Mouse (Mus musculus): ENCODE data around the gene Emb. TPM values are rescaled to one million over a fixed set of nuclear protein-coding genes. Genes with fewer than 3 reads are reported as not detected.

The Emb gene
- total RNA-seq, 2 experiments from 2014 or later, result 26.6 to 33.5 TPM

DNA sequence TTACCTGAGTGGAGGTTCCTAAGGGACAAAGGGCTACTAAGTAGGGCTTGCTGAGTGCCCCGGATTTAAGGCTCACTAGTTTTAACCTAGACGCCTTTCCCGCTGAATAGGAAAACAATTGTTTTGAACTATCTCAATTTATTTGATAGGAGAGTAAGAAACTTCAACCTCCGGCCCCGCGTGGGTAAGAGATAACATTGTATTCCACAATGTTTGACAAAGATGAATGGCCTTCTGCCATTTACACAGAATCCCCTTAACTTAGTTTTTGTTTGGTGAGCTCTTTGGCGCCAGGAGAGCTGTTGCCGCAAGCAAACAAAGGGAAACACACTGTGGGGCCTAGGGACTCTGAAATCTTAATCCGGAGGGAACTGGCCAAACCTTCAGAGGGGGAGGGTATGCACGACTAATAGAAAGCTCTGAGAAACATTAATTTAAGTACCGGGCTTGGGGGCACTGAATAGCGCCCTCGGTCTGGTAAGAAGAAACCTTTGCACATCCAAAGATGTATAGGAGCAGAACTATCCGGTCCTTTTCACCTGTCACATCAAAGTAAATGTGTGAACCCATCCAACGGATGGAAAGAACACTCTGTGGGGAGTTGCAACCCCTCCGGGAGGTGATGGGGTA, 11.7 kb downstream of the Emb start:
- no peak for DNase-seq (ENCODE audit: low spot score in 2 of 2)

DNA sequence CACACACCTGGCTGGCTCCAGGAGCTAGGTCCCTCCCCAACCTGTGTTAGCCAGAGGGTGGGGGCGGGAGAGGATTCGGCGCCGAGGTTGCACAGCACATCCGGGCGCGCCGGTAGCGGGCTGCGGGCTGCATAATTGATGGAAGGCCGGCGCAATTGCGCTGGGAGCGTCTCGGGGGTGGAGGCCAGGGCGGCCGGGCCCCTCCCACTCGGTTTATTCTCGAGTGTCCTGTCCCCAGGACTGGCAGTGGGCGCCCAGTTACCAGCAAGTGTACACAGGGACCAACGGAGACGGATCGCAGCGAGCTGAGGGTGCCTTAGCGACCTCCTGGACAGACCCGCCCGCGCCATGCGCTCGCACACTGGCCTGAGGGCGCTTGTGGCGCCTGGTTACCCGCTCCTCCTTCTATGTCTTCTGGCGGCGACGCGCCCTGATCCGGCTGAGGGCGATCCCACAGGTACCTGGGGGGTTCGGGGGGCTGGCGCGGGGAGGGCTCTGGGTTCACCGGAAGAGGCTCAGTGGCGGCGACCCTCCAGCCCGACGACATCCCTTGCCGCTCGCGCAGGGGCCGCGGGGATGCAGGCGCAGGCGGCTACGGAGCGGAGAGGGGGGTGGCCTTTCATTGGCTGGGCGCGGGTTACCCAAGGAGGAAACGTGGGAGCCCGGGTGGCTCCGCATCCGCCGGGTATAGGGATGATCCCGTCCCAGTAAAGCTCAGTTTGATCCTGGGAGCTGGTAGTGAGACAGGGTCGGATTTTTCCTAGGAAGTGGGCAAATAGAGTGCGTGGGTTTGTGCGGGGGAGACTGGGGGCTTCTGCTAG, 12.4 kb downstream of the Emb start, which contains the start of gene Gm17509:
Gm17509 (minus strand) TSS at position 575 of the 821 bp plus-strand sequence.
- DNase-seq (ENCODE audit: low spot score in 2 of 2), result peak; percentile 56 to 59

DNA sequence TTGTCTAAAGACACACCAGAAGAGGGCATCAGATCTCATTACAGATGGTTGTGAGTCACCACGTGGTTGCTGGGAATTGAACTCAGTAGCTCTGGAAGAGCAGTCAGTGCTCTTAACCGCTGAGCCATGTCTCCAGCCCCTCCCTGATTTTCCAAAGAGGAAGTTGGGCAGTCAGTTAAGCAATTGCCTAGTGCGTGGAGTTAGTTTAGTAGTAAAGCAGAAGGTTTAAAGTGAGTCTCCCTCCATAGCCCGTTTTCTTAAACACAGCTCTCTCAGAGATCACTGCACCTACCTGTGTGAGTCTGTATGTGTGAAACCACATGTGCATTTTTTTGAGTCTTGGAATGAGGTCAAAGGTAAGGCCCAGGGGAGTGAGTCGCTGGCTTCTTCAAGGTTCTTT, 14.8 kb downstream of the Emb start:
- DNase-seq (ENCODE audit: low spot score in 2 of 2), result no peak

DNA sequence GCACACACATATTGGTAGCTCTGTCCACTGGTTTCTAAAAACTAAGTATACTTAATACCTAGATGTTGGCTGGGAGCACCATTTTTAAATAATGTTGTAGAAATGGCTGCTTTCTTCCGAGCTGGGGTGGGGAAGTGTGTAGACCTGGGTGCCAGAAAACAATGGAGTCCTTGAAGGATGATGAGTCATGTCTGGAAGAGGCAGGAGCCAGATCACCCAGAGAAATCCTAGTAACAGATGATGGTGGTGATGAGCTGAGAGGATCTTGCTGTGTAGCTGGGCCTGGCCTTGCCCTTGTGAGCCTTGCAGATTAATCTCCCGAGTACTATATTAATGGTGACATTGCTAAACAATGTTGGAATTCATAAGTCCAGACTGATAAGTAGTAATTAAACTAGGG, 16.6 kb downstream of the Emb start:
- DNase-seq (ENCODE audit: low spot score in 2 of 2), result no peak

DNA sequence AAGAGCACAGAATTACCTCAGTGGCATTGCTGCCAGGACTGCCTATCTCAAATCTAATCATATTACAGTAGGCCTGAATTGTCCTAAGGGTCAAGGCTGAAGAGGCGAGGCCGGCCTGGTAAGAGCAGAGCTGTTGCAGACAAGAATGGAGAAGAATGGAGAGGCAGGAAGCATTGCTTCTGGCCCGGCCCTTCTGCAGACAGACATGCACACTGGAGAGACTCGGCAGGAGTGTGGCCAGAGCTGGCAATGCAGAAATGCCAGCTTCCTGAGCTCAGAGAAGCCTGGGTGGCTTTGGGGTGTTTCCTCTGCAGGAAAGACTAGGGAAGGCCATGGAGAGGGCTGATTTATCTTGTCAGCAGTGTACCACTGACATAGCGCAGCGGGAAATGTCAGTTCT, 17.2 kb downstream of the Emb start:
- no peak for DNase-seq (ENCODE audit: low spot score in 2 of 2)

DNA sequence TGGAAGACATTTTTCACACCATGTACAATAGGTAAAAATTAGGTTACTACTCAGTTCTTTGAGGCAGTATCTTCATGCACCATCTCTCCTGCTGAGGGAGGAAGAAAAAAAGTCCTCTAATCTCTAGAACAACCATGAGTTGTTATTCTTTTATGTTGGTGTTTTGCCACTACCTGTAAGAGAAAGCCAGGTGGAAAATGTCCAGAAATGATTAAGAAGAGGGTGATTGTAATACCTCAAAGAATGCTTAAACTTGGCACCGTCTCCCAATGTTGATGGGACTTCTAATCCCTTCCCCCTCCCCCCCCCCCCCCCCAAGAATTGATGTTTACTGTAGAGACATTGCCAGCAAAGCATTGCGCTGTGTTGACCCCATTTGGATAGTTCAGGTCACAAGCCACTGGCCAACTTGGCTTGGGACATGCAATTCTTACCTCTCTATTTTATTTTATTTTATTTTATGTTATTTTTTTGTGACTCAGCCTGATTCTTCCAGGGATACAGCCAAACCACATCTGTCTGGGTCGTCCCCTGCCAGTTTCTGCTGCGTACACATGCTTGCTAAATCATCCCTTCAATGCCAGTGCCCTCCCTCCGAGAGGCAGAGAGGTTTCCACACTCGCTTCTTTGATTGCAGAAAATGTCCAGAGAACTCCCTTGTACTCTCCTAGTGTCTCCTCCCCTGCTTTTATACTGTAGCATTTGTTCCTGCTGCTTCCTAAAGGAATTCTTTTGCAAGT, 22.2 kb downstream of the Emb start:
- no peak for DNase-seq (ENCODE audit: low spot score in 2 of 2)

DNA sequence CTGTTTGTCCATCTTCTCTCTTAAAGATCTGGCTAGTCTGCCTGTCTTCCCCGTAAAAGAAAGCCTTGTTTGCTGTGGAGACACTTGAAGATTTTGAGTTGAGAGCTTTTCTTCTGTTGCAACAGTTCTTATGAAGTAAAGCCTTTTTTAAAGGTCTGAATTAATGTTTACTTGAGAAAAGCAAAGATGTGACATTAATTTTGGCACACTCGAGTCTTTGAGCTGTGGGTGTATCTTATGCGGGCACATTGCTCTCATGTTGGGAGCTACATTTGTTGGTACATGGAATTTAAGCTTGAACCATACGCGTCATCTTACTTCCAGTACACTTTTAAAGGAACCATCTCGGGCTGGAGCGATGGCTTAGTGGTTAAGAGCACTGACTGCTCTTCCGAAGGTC, 25.5 kb downstream of the Emb start:
- DNase-seq (ENCODE audit: low spot score in 2 of 2), result no peak

DNA sequence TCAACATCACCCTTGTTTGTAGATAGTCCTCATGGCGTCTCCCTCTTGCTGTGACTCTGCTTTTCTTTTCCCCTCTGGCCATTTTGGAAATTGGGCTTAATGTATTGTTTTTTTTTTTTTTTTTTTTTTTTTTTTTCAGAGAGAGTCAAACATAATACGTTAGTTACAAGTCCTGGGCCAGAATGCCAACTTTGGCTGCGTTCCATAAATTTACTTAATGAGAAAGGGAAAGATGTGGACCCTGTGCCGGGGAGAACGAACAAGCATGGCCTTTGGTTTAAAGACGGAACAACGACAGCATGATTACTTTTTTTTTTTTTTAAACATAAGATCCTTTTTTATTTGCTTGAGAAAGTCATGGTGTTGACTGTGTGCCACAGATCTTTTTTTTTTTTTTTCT, 26.1 kb downstream of the Emb start:
- DNase-seq (ENCODE audit: low spot score in 2 of 2), result no peak

DNA sequence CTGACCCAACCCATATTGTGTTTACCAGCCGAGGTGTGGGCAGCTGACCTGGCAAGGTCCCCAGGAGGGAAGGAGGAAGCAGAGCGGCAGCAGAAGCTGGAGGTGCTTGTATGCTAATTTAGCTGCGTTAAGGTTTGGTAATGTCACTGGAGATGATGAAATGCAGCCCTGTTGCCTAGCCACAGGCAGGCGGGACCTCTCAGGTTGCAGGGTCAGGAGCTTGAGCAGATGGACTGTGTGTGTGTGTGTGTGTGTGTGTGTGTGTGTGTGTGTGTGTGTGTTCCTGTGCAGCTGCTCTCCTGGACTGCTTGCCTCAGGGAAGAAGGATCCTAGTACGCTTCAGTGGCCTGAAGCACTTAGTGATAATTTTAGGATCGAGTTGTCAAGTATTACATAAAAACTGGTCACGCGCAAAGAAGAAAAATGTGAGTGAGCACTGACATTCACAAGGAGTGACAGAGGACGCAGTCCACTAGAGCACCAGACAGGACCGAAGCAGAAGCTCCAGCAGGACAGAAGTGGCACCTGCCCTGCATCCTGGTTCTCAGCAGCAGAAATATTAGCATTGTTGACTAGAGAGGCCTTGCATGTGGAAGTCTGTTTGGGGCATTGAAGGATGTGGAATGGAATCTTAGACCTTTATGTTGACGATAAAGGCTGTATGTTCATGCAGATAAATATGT, 27.3 kb downstream of the Emb start:
- DNase-seq (ENCODE audit: low spot score in 2 of 2), result no peak

DNA sequence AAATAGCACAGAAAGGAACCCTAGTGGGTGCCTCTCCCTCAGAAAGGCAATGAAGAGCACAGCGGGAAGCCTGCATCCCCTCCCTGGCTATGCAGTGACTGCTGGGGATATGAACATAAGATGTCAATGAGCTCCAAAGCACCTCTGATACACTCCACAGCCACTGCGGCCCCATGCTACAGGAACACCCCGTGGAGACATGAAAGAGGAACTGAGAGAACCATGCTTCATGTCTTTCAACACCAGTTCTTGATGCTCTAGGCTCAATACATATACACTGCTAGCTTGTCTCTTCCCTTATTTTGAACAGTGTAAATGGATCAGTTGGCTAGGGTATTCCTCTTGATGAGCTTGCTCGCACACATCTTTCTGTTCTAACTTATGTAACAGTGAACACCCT, 28.8 kb downstream of the Emb start:
- no peak for DNase-seq (ENCODE audit: low spot score in 2 of 2)

DNA sequence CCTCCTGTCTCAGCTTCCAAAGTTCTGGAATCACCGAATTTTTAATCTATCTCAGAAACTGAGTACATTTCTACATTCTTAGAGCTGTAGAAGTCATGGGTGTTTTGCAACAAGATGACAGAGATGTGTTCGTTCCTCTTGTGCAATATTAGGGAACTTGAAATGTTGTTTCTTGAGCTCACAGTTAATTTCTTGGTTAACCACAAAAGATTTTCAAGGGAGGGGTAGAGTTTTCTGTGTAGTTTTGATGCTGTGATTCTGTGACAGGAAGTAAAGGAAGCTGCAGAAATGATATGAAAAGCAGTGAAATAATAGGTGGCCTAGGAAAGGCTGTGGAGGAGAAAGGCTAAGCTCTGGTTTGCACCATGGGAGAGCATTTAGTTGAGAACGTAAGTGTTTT, 33.7 kb downstream of the Emb start:
- DNase-seq (ENCODE audit: low spot score in 2 of 2), result no peak

DNA sequence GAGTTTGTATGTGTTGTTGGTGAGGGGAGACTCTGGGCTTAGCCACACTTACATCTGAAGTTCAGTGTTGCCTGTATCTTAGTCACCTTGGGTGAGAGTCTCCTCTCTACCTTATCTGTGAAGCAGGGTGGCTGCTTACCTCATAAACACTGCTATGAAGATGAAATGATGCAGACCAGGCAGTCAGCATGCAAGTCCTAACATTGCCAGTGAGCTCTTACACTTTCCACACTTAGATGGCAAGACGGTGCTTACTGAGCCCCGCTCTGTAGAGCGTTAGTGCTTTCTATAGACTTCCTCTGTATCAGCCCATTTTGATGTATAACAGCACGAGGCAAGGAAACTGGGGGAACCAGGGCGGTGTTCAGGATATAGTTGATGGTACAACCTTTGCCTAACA, 34.3 kb downstream of the Emb start:
- no peak for DNase-seq (ENCODE audit: low spot score in 2 of 2)

DNA sequence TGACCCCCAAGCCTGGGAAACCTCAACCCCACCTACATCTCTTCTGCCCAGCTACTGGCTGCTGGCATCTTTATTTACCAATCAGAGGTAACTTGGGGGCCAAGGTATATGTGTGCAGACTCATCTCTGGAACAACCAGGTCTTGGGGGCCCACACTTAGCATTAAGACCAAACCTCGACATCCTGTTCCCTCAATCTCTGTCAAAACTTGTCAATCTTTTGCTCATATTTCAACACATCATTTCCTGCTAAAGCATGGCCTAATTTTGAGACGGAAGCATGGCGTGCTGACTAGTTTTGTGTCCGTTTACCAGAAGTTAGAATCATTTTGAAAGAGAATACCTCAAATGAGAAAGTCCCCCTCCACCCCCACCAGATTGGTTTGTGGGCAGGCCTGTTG, 52.4 kb downstream of the Emb start:
- DNase-seq (ENCODE audit: low spot score in 2 of 2), result no peak

DNA sequence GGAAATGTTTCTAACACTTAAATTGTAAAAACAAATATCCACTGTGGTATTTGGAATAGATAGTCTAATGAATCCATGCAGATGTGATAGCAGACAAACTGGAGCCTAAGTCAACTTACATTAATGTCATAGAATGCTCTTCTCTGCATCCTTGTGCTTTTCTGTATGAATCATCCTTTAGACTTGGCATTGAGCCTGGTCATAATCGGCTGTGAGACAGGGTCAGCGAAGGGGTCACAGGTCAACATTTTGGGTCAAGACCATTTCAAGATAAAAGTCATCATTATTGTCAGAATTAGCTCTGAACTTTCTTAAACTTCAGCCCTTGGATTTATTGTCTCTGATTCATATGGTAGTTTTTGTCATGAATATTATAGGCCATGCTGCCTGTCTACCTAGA, 57.8 kb downstream of the Emb start:
- no peak for DNase-seq (ENCODE audit: low spot score in 2 of 2)

DNA sequence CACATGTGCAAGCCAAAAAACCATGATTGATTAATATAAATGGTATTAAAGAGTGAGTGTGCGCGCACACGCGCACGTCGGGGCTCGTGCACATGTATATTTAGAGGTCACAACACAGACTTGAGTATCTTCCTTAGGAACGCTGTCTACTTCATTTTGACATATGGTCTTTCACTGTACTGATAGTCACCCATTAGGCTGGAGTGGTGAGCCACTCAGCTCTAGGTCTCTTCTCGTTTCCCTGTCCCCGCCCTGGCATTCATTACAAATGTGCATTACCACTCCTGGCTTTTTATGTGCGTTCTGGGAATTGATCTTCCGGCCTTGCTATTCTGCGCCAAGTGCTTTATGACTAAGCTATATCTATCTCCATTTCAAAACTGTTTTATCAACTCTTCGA, 59.6 kb downstream of the Emb start:
- DNase-seq (ENCODE audit: low spot score in 2 of 2), result no peak

DNA sequence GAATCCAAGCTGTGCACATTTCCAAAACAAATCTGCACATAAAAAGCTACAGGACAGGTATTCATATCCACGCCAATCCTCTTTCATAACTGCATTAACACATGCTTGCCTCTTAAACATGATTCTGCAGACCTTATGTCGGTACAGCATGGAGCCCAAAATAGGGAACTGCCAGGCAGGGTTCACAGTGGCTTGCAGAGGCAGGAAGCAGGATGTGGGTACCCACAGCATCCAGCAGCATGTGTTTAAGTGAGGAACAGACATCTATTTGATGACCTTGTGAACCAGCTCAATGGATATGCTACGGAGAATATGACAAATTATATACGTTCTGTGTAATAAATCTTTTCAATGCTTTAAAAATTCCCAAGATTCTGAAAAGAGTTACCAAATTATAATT, 75.7 kb downstream of the Emb start:
- DNase-seq (ENCODE audit: low spot score in 2 of 2), result no peak

DNA sequence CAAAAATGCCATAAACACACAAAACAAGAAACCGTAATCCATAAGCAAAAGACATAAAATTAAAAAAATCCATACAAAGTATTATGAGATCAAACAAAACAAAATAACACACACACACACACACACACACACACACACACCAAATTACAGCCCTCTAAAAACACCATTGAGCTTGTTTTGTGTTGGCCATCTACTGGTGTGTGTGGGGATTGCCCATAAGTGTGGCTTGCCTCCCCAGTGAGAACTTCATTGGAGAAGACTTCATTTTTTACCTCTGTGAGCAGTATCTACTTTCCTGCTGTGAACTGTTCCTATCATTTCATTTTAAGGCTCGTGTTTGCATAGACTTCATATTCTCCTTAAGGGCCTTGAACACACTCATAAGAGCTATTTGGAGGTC, 78.6 kb downstream of the Emb start:
- DNase-seq (ENCODE audit: low spot score in 2 of 2), result no peak

DNA sequence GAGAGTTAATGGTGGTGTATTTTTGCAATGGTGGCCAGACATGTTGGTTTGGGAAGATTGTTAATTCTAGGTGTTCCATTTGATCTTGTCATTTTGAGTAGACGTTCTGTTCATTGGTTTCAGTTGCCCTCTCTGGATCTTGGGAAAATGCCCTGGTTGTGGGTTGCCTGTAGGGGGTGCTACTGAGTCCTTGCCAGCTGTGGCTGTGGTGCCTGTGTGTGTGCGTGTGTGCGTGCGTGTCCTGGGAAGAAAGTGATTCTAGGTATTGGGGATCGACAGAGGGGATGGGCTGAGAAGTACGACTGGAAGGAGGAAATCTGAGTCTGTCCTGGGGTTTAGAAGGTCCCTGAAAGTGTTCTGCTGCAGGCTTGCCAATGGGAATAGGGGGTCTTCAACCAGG, 79.1 kb downstream of the Emb start:
- DNase-seq (ENCODE audit: low spot score in 2 of 2), result no peak

DNA sequence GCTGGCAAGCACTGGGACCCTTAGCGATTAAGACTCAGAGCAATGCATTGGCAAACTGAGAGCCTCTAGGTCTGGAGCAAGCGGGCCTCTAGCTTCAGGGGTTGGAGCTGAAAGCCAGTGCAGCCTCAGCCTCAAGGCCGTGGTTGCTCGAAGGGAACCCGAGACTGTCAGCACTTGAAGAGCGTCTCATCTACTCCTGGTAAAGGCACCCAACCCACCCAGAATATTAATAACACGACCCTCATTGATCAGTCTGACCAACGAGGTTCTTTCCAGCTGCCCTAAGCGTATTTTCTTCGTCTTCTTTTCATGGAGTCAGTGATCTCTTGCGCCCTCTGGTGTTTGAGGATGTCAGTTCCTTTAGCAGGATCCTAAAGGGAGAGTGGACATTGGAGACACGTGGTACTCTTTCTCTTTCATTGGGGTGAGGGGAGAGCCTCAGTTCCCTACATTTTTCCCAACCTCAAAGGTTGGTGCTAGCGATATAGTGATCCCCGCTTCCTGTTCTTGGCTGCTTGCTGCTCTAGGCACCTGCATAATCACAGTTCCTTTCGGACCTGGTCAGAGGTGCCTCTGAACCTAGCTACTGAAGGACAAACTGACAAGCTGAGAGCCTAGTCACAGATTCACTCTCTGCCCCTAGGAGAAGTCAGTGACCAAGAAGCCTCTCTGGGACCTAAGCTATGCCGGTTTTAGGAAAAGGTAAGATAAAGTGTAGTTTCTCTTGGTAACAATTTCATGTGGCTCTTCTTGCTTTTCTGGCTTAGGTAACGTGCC, 81.3 kb downstream of the Emb start:
- DNase-seq (ENCODE audit: low spot score in 2 of 2), result peak; percentile 63 to 76

DNA sequence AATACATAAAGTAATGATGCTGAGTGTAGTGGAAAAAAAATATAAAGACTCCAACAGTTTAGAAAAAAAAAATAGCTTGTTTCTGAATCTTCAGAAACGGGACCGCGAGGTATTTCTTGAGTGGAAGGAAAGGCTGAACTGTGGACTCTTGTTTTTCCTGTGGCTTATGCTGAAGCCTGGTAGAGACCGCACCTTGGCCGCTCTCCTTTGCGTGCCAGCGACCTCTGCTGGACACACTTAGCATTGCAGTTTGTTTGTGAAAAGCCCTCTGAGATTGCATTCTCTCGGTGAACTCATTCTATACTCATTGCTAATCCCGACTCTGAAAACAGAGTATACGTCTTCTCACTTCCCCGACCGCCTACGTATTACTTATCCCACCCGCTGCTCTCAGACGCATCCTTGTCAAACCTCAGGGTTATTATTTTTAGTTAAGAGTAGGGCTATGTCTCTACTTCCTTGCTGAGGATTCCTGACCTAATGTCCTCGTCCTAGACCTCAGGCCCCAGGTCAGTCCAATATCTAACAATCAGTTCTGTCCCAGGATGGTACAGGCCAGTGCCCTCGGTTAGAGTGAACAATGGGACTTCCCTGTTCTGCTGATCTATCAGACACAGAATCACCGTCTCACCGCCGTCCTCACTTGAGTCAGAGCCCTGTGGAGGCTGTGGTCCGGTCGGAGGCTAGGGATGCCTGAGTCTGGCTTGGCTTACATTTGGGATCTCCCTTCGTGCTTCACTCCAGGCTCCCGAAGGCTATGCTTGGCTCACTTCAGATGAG, 103.3 kb downstream of the Emb start:
- DNase-seq (ENCODE audit: low spot score in 2 of 2), result peak; percentile 73 to 75
